Mouse (Mus musculus): Measurements from ENCODE around the gene Gm15127. TPM values are rescaled to one million over a fixed set of nuclear protein-coding genes. Genes with fewer than 3 reads are reported as not detected.
"Not testable (repeated sequence)": the region's sequence is repeated elsewhere in the genome, so short reads cannot be mapped to it uniquely, and the experiment has no call there.

The Gm15127 gene
- polyA plus RNA-seq (2012; rRNA removed) = not detected in 2 replicates

DNA sequence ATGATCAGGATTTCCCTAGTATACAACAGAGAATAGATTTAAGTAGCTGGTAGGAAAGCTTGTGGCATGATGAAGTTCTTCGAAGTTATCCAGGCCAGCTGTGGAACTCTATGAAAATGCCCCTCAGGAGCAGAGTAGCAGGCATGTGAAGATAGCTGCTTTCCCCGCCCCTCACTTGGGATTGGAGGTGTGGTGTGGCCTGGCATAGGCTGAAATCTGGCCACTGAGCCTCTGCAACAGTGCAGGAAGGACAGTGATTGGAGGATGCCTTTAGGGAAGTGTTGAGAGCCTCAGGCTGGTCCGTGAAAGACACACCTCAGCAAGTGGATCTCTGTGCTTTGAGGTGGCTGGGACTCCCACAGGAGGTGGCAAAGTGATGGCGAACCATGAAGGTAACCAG lies at the start of gene Gm15127:
TSS of gene Gm15127 (plus strand) at position 301 of the 400 bp plus-strand sequence.
- not testable (repeated sequence) for H3K4me3 ChIP-seq (ENCODE audit: insufficient read depth, low read depth, low read length); H3K36me3 ChIP-seq (ENCODE audit: control insufficient read depth, insufficient read depth, low read length); H3K4me1 ChIP-seq (ENCODE audit: control insufficient read depth, insufficient read depth, low read length); DNase-seq; H3K27ac ChIP-seq (ENCODE audit: insufficient read depth, low read depth, low read length); H3K27me3 ChIP-seq (replicated peaks; ENCODE audit: control insufficient read depth, insufficient read depth, low read length)
- 71% methylated on average over 3 of the region's 4 CpGs for WGBS

DNA sequence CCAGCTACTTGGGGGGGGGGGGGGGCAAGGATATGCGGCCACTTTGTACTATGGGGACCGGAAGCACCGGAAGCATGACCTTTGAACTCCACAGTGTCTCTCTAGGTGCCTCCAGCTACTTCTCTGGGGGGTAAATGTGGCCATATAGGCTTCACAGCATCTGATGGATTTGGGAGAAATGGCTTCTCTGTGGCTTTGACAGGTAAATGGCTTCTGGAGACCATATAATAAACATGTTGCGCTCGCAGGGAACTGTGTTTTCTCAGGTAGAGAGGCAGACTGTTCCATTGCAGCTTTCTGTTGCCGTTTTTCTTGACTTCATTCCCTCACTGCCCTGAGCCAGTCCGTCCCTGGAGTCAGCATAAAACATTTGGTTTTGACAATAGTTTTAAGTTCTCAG lies 48.3 kb upstream of the Gm15127 start, which contains the start of gene Gm8334:
TSS of gene Gm8334 (minus strand) at position 101 of the 400 bp plus-strand sequence.
- not testable (repeated sequence) for H3K4me3 ChIP-seq (ENCODE audit: insufficient read depth, low read depth, low read length); H3K27me3 ChIP-seq (replicated peaks; ENCODE audit: control insufficient read depth, insufficient read depth, low read length); H3K4me1 ChIP-seq (ENCODE audit: control insufficient read depth, insufficient read depth, low read length); H3K27ac ChIP-seq (ENCODE audit: insufficient read depth, low read depth, low read length); DNase-seq; H3K36me3 ChIP-seq (ENCODE audit: control insufficient read depth, insufficient read depth, low read length)
- 88% methylated on average over 4 of the region's 7 CpGs for WGBS

DNA sequence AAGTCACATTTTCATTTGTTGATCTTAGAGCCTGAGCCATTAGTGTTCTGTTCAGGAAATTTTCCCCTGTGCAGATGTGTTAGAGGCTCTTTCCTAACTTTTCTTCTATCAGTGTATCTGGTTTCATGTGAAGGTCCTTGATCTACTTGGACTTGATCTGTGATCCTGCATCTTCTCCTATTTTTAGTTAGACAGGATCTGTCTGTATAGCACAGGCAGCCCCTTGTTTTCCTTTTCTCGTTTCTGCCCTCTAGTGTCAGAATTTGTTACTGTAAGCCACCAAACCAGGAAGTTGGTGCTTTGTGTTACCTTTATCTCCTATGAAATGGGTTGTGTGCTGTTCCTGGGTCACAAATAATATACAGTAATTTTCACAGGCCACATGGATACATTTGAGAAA lies 12.9 kb downstream of the Gm15127 start:
- 11% methylated on average over 1 of the region's 1 CpGs for WGBS
- not testable (repeated sequence) for H3K4me1 ChIP-seq (ENCODE audit: control insufficient read depth, insufficient read depth, low read length); DNase-seq; H3K27me3 ChIP-seq (replicated peaks; ENCODE audit: control insufficient read depth, insufficient read depth, low read length); H3K27ac ChIP-seq (ENCODE audit: insufficient read depth, low read depth, low read length); H3K36me3 ChIP-seq (ENCODE audit: control insufficient read depth, insufficient read depth, low read length); H3K4me3 ChIP-seq (ENCODE audit: insufficient read depth, low read depth, low read length)

Other genes with a start within 250 kb of the Gm15127 start
- not detected in 2 replicates for gene Gm15114, start 174.6 kb upstream of the Gm15127 start, polyA plus RNA-seq (2012; rRNA removed)
- gene Gm8334, start 48.4 kb upstream of the Gm15127 start, polyA plus RNA-seq (2012; rRNA removed) = not detected in 2 replicates
- not detected in 2 replicates for gene Luzp4, start 194.0 kb downstream of the Gm15127 start, polyA plus RNA-seq (2012; rRNA removed)

Data from kidney, adult 2 months (tissue).